Mouse (Mus musculus) heart, postnatal 0 days (tissue): ENCODE results near the gene Gse1. TPM values are rescaled to one million over a fixed set of nuclear protein-coding genes. Genes with fewer than 3 reads are reported as not detected.

ENCODE experiments used
- ATAC-seq: fragments of 200-750 bp; cut with Nextera tagmentation; 2 replicates; pipeline ENCODE4 v1.8.0; 2017; ENCODE audit warnings: low read depth, moderate number of reproducible peaks, moderate library complexity; ENCODE audit not compliant: insufficient read depth
- DNase-seq: peaks from one replicate; pipeline ENCODE4 v3.0.0-alpha.2; 2016; ENCODE audit warnings: low spot score
- H3K27ac ChIP-seq: fragments of 300-500 bp; sonication (generic); 2 replicates; pipeline ENCODE4 v1.5.1; 2014; ENCODE audit warnings: low read depth, mild to moderate bottlenecking
- H3K27me3 ChIP-seq: fragments of 300-500 bp; sonication (generic); 2 replicates; pipeline ENCODE4 v1.6.1; 2014; ENCODE audit warnings: low read length, mixed read lengths; ENCODE audit not compliant: control insufficient read depth, insufficient read depth
- H3K36me3 ChIP-seq: fragments of 300-500 bp; sonication (generic); replicated peaks from 2 replicates; pipeline ENCODE4 v1.6.1; 2014; ENCODE audit warnings: low read length, mixed read lengths; ENCODE audit not compliant: control insufficient read depth, insufficient read depth
- H3K4me1 ChIP-seq: fragments of 300-500 bp; sonication (generic); 2 replicates; pipeline ENCODE4 v1.6.1; 2014; ENCODE audit warnings: antibody characterized with exemption; ENCODE audit not compliant: control insufficient read depth, insufficient read depth
- H3K4me2 ChIP-seq: fragments of 300-500 bp; sonication (generic); 2 replicates; pipeline ENCODE4 v1.6.1; 2014; ENCODE audit warnings: low read depth, mild to moderate bottlenecking, low read length, moderate library complexity
- H3K4me3 ChIP-seq: fragments of 300-500 bp; sonication (generic); 2 replicates; pipeline ENCODE4 v1.5.1; 2014; ENCODE audit warnings: low read depth, low read length
- H3K9ac ChIP-seq: fragments of 300-500 bp; sonication (generic); replicated peaks from 2 replicates; pipeline ENCODE4 v1.6.1; 2014; ENCODE audit warnings: low read depth, low read length, mixed read lengths
- H3K9me3 ChIP-seq: fragments of 300-500 bp; sonication (generic); replicated peaks from 2 replicates; pipeline ENCODE4 v1.6.1; 2016; ENCODE audit warnings: low read length; ENCODE audit not compliant: control insufficient read depth
- CTCF ChIP-seq: IDR thresholded peaks from 2 replicates; pipeline ENCODE4 v1.5.1; 2016; ENCODE audit warnings: antibody characterized with exemption, control low read depth, low read depth
- EP300 ChIP-seq: IDR thresholded peaks from 2 replicates; pipeline ENCODE4 v1.6.1; 2016; ENCODE audit warnings: antibody characterized with exemption, low read depth
- WGBS: fragments of 180-500 bp; shearing (Covaris S2); extraction: QIAGEN DNeasy Blood & Tissue Kit; methylation state at CpG from one replicate; pipeline ENCODE4 v1.1.7; 2014; 5-methylcytosine and 5-hydroxymethylcytosine counted together
- polyA plus RNA-seq: library from polyadenylated mRNA; unstranded; fragments of >200 nt; fragmentation: Nextera tagmentation; extraction: Ambion mirVana; gene quantifications from 2 replicates; pipeline ENCODE4 v1.2.1, GENCODE M21; 2015
- total RNA-seq: library from RNA; depleted of rRNA; stranded (reverse); fragments of >200 nt; gene quantifications from 2 replicates; pipeline ENCODE4 v1.2.3, GENCODE M21; 2014; ENCODE audit warnings: low replicate concordance

Gene Gse1
- total and polyA plus RNA-seq, 2 experiments from 2014 or later = 5.4 to 18.7 TPM

DNA sequence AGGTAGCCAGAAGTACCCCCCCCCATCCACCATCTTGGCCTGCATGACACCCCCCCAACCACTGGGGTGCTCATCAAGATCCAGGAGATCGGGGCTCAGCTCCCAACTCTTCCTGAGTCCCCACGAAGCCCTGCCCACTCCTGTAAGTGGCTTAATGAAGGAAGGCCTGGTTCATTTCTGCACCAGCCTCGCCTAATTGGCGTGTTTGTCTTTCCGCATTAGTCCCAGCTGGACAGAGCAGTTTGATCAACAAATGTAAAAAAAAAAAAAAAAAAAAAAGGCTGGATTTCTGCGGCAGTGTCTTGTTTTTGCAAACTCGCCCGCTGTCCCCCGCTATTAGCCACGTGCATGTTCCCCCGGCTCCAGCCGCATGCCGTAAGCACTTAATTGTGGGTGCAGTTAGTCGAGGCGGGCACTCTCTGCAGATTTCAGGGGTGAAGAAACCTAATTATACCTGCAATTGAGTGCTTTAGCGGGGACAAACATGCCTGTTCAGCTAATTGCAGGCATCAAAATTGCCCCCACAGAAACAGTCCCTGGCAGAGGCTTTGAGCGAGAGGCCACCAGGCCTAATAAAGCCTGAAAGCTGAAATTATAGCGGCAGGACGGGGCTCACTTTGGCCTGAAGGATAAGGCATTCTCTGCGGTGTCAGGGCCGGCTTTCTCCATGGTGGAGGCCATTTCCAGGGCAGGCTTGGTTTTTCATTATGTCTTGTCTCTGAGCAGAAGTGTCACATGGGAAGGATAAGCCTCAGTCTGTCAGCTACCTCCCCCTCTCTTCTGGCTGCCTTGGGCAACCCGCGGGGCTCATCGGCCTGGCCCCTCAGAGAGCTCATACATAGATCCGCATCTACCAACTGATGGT lies 248.7 kb downstream of the Gse1 start:
- 87% methylated on average over 25 of the region's 25 CpGs for WGBS
- H3K9me3 ChIP-seq = no peaks in the 10 kb centered on the region
- no peak overlapping the region for H3K4me2 ChIP-seq
- H3K4me3 ChIP-seq = no peak overlapping the region
- TF ChIP-seq EP300 (no peak), CTCF (no peak)
- H3K27ac ChIP-seq = no peak overlapping the region
- H3K9ac ChIP-seq = no peak overlapping the region
- H3K4me1 ChIP-seq = peaks cover 20% of the 10 kb centered on the region
- ATAC-seq (no peak), DNase-seq (no peak)
- no peaks in the 10 kb centered on the region for H3K36me3 ChIP-seq
- no peaks in the 10 kb centered on the region for H3K27me3 ChIP-seq

- Histone ChIP-seq H3K9ac (no peak overlapping the region), H3K4me3 (no peak overlapping the region), H3K4me2 (no peak overlapping the region), H3K27ac (no peak overlapping the region), H3K9me3 (no peaks in the 10 kb centered on the region), H3K4me1 (peaks cover 13% of the 10 kb centered on the region; the same call in 1 of the 2 replicates), H3K27me3 (no peaks in the 10 kb centered on the region), H3K36me3 (no peaks in the 10 kb centered on the region)
- ATAC-seq (no peak), DNase-seq (no peak)
- WGBS = 92% methylated on average over 11 of the region's 11 CpGs
- TF ChIP-seq CTCF (no peak), EP300 (no peak)
Observed at GRCm38 (mm10) chr8:120478754-120479153, 250.5 kb downstream of the Gse1 start.

DNA sequence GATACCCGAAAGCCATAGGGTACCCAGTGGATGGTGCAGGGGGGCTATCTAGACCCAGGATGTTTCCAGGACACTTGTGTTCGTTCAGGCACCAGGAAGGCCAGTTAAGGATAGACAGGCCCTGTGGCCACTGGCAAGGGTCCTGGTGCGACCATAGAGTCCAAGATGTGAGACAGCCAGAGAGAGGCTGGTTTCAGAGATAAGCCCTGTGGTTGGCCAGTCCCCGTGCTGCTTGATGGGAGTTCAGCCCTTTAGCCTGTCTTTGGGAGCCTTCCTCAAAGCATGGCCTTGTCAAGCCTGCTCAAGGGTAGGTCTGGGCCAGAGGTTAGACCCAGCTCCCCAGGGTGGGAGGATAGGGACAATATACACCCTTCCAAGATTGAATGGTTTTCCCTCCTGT lies 251.4 kb downstream of the Gse1 start:
- H3K4me2 ChIP-seq = no peak overlapping the region
- H3K9ac ChIP-seq = no peak overlapping the region
- H3K36me3 ChIP-seq = no peaks in the 10 kb centered on the region
- no peak overlapping the region for H3K4me3 ChIP-seq
- DNase-seq (no peak), ATAC-seq (no peak)
- no peaks in the 10 kb centered on the region for H3K27me3 ChIP-seq
- peaks cover 17% of the 10 kb centered on the region for H3K4me1 ChIP-seq
- H3K9me3 ChIP-seq = no peaks in the 10 kb centered on the region
- no peak overlapping the region for H3K27ac ChIP-seq
- no peak for TF ChIP-seq CTCF
- TF ChIP-seq EP300 = no peak
- WGBS = 83% methylated on average over 4 of the region's 4 CpGs

DNA sequence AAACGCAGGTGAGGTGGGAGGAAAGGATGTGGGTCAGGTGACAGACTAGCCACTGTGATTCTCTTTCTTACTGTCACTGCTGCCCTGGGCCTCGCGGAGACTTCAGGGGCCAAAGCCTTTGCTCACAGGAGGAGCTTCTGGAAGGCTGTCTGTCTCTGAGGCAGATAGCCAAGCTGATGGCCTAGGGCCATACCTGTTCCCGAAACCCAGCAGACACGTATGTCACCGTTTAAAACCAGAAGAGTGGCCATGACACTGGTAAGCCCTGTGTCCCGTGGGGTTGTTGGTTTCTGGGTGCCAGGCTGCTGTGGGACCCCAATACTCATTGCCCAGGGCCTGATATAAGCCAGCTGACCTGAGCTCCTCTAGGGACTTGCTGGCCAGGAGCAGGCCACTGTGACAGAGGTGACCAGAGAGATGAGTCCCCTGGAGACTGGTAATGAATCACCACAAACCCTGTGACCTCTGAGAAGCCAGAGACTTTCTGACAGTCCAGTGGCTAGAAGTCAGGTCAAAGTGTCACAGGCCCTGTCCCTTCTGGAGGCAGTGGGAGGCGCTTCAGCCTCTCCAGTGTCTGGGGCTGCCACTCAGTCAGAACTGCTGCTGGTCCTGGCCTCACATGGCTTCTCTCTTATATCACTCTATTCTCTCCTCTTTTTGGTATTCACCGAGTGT lies 253.9 kb downstream of the Gse1 start:
- DNase-seq (no peak), ATAC-seq (no peak)
- H3K9ac ChIP-seq = no peak overlapping the region
- WGBS = 74% methylated on average over 9 of the region's 9 CpGs
- no peak overlapping the region for H3K4me3 ChIP-seq
- TF ChIP-seq EP300 (no peak), CTCF (no peak)
- H3K4me2 ChIP-seq = no peak overlapping the region
- no peaks in the 10 kb centered on the region for H3K36me3 ChIP-seq
- peaks cover 29% of the 10 kb centered on the region for H3K4me1 ChIP-seq
- no peaks in the 10 kb centered on the region for H3K9me3 ChIP-seq
- no peak overlapping the region for H3K27ac ChIP-seq
- no peaks in the 10 kb centered on the region for H3K27me3 ChIP-seq

DNA sequence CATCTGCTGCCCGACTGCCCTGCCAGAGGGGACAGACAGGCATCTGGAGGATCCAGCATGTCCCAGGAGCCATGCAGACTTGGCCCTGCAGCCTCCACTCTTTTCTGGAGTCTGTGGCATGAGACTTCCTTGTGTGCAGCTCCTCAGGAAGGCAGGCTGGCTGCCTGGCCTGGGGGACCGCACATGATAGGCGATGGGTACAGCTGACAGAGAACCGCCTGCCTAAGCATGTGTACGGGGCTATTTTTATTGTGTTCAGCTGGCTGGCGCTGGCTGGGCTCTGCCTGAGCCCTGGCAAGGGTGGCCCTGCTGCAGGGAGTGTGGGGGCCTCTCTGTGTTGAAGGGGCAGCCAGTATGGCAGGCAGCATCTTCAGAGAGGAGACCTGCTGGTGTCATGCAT lies 256.2 kb downstream of the Gse1 start:
- Histone ChIP-seq H3K4me2 (no peak overlapping the region), H3K27me3 (no peaks in the 10 kb centered on the region), H3K27ac (peak overlapping the region; percentile 46), H3K4me1 (peaks cover 29% of the 10 kb centered on the region), H3K36me3 (no peaks in the 10 kb centered on the region), H3K9me3 (no peaks in the 10 kb centered on the region), H3K4me3 (no peak overlapping the region), H3K9ac (no peak overlapping the region)
- 36% methylated on average over 6 of the region's 6 CpGs for WGBS
- ATAC-seq (peak; percentile 29; the same call in 1 of the 2 replicates), DNase-seq (no peak)
- no peak for TF ChIP-seq EP300
- no peak for TF ChIP-seq CTCF
